Mouse (Mus musculus) kidney, adult 11 months (tissue): Measurements from ENCODE around the gene Enpep.
A peak's percentile ranks its signal among the peaks of the same experiment; 100 is the strongest.

Source experiments
- DNase-seq: peaks from one replicate; pipeline ENCODE4 v3.0.0; 2022

The Enpep gene

DNA sequence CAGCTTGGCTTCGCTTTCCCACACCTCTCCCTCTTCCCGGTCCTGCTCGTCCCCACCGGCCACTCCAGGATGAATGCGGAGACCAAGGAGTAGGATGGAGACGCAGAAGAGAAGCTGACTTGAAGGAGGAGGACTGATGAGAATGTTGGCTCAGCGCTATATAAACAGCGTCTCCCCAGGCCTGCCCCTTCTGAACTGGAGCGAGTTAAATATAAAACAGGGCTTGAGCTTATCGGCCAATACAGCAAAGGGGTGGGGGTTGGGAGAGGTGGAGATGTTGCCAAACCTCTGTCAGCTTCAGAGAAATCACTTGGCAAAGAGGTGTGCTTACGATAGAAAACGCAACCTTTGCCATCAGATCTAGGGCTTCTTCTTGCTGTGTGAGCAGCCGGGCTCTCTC, at the start of gene Enpep:
TSS of gene Enpep (minus strand) at position 135 of the 400 bp plus-strand sequence.
- DNase-seq = peak; percentile 90

DNA sequence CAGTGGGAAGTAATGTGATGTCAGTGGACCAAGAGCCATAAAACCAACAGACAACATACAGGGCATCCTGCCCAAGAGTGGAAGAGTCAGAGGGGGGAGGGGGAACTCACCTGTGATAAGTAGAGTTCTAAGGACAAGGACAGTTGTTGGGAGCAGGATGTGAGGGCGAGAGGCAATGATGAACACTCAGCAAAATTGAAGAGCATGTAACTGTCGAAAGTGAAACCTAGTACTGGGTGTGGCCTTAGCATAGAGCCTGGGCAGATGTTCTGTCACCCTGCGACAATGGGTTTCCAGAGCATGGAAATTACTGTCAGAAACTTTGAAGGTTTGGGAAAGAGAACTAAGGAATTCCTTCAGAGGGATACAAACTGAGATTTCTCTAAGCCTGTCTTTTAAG, 46.6 kb upstream of the Enpep start:
- DNase-seq = no peak

DNA sequence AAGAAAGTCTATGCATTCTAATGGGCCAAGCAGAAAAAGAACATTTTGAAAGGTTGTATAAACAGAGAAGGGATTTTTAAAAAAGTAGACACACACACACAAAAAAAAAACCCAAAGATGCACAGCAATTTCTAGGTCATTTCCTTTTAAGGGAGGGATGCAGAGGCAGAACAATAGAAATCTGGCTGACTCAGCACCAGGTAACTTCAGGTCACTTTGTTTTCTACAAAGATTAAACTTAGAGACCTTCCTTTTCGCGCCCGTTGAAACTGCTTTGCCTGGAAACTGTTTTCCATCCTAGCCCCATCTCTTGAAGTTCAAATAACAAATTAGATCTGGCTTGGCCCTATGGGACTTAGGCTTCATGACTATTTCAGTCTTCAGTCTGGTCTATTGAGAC, 42.6 kb upstream of the Enpep start:
- DNase-seq = no peak

DNA sequence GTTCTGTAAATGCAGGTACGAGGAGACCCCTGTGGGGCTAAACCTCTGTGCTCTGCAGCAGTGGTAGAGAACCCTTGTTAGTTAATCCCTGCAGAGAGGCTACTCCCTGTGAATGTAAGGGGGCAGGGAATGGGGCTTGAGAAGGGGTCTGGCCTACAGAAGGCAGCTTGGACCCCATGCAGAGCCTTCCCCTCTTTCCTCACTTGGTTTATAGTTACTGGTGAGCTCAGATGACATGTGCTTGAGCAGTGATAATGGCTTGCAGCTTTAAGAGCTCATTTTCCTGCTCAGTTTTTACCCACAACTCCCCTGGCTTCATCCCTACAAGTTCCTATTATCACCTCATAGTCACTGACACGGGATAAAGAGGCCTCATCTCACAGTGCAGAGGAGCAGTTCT, 40.6 kb upstream of the Enpep start:
- DNase-seq = no peak

DNA sequence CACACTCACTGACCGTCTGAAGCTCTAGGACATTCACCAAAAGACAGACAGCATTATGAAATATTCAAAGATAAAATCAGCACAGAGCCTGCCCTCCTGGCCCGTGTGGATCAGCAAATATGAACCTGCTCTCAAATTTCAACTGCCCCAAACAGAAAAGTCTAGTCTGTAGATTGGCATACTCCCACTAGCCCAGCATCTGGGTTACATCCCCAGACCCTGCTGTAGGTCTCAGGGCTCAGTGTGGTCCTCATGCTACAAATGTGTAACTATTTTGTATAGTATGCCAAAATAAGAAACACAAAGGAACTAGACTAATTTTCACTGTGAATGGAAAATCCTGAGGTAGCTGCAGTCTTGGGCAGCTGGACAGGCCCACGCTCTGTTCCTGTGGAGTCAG, 37.0 kb upstream of the Enpep start:
- DNase-seq = no peak

DNA sequence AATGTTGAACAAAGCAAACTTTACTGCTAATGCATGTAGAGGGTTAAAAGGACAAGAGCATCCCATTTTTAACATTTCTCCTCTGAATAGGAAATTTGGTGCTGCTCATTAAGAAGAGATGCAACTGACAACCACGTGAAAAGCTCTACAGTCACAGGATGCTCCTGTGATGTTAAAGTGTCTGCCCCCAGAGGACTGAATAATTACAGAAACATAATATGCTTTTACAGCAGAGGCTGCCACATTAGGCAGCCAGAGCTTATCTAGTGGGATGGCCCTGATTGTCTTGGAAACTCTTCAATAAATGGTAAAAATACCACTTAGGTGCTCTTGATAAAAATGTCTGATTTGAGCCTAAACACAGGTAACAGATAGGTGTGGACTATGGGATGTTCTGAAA, 33.4 kb upstream of the Enpep start:
- DNase-seq = no peak

DNA sequence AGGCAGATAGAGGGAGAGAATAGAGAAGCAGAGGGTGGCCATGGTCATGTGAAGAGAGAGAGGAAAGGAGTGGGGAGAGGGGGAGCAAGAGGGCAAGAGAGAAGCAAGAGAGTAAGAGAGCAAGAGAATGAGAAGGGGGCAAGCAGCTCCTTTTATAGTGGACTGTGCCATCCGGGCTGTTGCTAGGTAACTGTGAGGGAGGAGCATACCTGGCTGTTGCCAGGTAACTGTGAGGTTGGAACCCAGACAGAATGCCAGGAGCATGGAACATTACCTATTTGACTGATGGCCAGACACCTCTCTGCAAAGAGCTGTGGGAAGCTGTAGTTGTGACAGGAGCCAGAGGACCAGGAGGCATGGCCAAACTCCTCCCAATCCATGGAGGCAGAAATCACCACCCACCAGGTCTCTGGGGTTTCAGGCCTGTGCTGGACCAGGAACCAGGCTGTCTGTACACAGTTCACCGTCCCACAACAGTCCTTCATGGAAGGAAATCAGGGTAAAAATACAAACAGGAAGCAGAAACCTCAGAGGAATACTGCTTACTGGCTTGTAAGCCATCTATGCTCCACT, 32.4 kb upstream of the Enpep start:
- DNase-seq = peak; percentile 22

DNA sequence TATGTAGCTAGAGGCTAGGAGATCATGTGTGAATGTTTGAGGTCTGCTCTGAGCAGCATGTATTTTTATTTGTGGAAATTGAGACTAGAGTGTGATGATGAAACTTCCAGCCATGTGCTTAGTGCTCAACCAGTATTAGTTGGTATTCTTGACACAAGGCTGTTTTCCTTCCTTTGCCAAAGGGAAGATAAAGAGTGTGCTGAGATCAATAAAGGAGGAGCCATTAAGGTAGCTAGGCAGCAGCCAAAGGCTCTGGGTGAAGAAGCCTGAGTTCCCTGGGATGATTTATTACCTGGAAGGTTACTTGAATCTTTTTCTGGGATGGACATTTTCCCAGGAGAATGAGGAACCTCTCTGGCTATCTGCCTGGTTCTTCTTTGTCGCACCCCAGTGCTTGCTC, 30.9 kb upstream of the Enpep start:
- no peak for DNase-seq

DNA sequence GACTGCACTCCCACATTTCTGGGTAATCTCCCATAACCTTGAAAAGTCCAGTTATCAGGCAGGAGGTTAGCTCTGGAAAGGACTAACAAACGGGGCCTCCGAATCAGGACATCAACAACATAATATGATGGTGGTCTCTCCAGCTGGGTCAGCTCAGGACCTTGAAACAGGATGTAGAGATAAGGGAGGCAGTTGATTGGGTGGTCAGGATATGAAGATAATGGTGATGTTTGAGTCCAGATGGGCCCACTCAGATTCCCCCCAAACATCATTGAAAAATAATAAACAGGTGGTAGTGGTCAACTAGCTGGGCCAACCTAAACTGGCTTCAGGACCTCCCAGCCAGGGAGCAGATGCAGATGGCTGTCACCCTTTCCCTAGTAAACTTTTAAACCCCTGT, 25.6 kb upstream of the Enpep start:
- DNase-seq = no peak

DNA sequence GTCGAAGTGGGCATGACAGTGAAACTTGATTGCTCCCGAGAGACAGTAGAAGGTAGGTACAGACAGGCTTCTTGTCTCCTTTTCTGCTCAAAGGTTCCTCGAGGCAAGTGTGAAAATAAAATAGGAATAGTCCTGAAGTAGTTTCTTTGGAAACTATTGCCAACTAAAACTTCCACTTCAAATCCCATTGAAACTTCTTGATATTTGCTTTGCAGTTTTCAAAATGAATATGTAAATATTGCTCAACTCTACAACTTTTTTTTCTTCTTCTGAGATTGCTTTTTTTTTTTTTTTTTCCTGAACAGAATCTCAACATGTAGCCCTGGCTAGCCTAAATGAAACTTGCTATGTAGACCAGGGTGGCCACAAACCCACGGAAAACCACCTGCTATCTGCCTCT, 21.4 kb upstream of the Enpep start:
- DNase-seq = no peak

DNA sequence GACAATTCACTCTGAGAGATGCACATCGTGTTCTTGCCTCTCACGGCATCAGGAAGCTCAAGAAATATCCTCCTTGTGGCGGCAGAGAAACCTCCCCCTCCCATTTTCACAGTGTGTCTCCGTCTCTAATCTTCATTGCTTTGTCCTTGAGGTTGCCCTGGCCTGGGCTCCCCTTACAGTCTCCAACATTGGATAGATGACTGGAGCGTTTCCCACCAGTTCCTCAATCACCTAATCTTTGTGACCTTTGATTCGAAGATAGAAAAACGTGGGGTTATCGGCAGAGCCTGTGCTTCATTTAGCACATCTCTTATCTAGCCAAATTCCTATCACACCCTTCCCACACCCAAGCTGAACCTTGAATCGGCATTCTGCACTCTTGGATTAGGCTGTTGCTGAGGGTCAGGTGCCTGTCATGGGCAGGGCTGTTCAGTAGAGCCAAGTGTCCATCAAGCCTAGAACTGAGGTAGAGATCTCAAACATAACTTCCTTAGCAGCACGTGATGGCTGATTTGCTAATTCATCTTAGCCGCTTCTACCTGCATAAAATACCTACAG, 18.9 kb upstream of the Enpep start:
- DNase-seq = no peak

DNA sequence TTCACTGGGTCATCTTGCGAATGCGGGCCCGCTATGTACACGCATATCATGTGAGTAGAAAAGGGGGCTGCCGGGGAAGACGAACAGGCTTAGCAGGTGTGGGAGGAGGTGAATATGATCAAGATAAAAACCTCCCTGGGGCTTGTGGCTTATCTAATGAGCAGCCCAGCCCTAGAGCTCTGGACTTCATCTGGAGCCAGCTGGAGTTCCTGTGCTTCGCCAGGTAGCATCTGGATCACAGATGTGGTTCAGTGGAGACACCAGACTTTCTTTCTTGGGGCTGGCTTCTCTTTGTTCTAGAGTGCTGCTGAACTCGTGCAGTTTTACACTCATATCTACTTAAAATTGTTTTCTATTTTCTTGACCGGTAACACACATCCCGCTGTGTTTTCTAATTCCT, 14.8 kb upstream of the Enpep start:
- no peak for DNase-seq

DNA sequence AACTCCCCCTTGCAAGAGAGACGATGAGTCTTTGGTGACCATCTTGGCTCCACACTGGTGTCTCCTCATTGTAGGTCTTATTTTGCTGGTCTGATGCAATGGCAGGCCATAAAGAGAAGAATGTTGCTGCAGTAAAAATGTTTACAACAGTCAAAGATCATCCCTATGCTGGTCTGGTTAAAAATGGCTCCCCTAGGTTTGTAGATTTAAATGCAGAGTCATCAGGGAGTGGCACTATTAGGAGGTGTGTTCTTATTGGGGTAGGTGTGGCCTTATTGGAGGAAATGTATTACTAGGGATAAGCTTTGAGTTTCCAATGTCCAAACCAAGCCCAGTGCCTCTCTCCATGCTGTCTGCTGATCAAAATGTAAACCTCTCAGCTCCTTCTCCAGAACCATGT, 10.2 kb upstream of the Enpep start:
- no peak for DNase-seq

DNA sequence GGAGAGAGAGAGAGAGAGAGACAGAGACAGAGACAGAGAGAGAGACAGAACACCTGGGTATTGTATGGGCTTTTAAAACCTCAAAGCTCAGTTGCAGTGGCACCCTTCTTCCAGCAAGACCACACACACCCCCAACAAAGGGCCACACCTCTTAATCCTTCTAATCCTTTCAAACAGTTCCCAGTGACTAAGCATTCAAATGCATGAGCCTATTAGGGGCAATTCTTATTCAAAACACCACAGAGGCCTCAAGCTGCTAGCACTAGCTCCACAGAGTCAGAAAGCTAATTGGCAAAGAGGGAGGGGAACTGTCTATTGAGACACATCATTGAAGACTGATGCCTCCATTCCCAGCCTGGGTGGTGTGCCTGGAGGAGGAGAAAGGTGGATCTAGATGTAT, 8.5 kb upstream of the Enpep start:
- no peak for DNase-seq

DNA sequence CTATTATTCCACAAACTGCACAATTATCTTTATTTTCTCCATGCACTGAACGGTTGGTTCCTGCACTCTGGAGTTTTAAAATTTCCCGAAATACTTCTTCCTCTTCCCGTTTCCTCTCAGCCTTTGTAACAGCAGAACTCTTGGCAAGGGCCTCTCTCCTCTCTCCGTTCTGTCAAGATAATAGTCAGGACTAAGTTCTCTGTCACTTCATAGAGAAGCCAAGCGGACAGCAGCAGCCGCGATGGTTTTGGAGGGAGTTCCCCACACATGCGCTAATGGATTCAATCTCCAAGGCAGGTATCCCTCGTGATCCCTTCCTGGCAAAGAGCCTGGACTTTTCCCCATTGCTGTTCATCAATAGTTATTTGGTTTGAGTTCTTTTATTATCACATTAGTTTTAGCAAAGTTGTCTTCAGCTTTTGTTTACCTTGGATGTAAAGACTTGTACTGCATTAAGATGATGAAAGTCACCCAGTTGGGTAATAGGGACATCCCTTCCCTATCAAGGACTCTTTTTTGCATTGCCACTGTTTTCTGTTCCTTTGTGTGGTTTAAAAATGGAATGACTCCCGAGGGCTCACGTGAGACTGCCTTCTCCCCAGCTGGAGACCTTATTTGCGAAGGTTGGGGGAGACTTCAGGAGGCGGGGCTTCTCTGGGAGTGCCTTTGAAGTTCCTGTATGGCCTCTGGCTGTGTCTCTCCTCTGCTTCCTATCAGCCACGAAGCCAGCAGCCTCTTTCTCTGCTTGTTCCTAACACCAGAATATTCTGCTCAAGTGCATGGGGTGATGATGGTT, 6.0 kb upstream of the Enpep start:
- DNase-seq = no peak

DNA sequence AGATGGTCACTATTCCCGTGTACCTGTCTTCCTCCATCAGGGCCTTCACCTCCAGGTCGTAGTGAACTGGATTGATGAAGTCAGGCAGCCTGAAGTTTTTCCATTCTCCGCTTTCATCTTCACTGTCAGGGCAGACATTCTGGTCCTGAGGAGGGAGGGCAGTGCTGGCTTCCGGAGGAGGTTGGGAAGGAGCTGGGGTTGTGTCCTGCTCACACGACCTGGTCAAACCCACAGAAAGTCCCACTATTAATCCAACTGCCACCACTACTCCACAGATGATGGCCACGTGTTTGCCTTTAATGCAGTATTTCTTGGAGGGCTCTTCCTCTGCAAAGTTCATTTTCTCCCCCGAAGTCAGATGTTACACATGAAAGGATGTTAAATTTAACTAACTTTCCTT, 378 bp downstream of the Enpep start:
- DNase-seq = no peak

DNA sequence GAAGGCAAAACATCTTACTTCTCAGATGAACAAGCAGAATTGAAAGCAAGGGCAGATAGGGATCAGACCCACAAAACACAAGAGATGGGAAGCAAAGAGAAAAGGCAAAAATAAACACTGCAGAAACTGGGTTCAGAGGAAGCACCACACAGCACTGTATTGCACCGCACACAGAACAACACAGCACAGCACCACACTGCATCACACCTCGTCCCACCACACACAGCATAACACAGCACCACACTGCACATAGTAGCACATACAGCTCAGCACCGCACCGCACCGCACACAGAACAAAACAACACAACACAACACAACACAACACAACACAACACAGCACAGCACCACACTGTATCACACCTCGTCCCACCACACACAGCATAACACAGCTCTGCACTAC, 1.1 kb downstream of the Enpep start:
- no peak for DNase-seq

DNA sequence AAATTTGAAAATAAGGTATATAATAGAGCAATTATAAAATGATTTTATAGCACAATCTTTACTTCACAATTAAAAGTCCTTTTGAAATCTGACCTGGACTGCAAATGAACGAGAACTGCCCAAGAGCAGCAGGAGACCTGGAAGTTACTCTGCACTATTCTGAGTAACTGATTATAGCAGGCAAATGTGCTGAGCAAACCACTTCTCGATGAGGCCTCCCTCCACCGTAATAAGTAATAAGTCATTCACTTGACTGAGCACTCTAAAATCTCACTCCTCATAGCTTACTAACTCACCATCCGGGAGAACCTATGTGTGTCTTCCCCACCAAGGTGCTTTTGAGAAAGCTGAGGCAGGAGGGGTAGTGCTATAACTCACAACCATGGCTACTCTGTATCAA, 4.5 kb downstream of the Enpep start:
- DNase-seq = peak; percentile 26

DNA sequence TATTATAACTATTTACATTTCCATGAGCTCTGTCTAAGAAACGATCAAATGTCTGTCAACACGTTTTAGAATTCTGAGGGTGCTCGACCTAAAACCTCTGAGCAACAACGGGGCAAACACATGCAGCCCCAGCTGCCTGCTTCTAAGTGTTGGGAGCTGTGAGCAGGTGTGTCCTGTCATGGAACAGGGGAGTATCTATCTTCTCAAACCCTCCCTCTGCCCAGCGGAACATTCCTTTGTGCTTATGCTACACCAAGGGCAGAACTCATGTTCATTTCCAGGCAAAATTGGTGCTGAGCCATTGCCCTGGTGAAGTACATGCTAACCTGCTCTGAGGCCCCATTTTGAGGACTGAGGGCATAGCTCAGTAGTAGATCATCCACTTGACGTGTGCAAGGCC, 10.9 kb downstream of the Enpep start:
- DNase-seq = no peak

DNA sequence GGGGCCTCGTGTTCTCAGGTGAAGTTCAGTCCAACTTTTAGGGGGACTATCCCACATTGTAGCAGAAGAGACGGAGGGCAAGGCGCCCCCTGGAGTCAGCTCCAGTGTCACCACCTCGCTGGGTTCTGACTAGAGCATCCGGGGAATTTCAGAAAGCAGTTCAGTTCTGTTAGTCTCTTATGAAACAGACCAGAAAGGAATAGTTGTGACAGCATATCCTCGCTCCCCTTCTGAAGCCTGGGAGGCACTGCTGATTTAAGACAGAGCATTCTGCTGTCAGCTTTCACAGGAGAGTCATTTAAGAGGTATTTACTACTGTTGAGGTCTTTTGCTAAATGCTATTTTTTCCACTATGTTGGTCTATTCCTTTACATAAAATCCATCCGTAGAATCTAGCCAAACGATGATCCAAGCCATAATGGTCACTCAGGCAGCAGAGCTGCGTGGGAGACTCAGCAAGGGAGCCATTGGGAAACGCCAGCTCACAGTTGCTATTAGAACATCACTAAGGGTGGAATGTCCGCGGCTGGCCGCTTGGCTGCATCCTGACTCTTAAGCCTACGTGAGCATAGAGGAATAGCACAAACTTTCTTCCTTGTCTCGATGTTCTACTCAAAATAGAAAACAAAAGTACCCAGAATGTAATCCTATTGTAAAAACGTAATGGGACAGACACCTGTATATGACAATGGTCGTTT, 15.3 kb downstream of the Enpep start:
- DNase-seq = no peak

DNA sequence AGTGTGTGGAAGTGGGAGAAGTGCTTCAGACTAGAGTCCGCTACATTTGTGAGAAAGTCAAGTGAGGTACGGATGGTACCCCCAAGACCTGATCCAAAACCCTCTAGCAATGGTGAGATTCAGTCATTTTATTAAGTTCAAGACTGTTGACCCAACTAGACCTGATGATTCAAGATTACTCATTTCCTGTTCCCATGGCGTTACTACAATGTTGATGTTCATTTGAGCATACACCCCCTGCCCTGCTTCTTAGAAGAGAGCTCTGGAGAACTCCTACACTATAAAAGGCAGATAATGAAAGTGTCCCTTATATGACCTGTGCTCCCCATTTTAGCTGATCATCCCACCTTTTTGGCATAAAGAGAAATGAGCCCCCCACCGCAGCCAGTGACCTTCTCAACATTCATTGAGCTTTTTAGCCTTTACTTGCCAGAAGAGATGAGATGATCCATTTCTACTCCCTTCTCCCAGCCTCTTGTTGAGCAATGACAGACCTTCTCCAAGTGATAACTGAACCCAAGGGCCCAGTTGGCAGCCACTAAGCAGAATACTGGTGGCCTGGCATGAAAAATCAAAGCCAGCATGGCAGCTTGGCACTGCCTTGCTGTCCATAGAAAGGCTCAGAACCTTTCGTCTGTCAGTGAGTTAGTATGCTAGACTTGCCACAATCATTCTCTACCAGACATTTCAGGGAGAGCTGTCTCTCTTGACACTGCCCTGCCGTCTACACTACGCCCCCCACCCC, 18.7 kb downstream of the Enpep start:
- DNase-seq = no peak

DNA sequence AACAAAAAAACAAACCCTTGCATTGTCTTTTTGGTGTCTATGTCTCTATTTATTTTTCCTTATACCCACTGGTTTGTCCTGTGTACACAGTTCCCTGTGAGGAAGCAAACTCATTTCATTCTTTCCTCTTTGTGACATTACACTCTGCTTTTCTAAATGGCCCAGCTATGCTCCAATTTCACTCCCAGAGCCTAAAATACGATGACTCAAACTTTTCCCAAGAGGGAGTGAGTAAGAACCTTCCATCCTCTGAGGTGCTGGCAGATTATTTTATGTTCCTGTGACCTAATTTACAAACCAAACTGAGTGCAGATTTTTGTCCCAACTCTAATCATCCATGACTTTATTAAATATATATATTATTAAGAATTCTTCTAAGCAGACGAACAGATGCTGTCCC, 19.3 kb downstream of the Enpep start:
- DNase-seq = no peak

DNA sequence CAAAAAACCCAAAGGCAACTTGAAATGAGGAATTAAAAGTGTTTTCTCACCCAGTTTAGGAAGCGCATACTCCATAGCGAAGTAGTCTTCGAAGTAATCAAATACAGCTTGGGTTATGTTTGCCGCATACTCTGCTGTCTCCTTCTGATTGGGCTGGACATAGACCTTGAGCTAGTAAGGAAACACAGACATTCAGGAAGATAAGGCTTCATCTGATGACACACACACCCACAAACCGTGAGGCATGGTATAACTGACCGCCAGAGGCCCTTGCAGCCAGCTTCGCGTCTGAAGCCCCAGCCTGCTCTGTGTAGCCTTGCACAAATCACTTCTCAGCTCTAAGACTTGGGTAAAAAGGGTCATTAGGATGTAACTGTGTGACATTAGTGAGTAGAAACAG, 20.0 kb downstream of the Enpep start:
- no peak for DNase-seq
